Mouse (Mus musculus) intestine, embryonic 16.5 days (tissue): Measurements from ENCODE around the gene Olfr521. TPM values are rescaled to one million over a fixed set of nuclear protein-coding genes. Genes with fewer than 3 reads are reported as not detected.
"Not testable (repeated sequence)": the region's sequence is repeated elsewhere in the genome, so short reads cannot be mapped to it uniquely, and the experiment has no call there.

Experiments
- ATAC-seq: fragments of 200-750 bp; cut with Nextera tagmentation; 2 replicates; pipeline ENCODE4 v1.8.0; 2017; ENCODE audit warnings: moderate TSS enrichment, moderate library complexity
- H3K27ac ChIP-seq: fragments of 300-500 bp; sonication (generic); 2 replicates; pipeline ENCODE4 v1.5.1; 2014; ENCODE audit warnings: mild to moderate bottlenecking, low read length
- H3K27me3 ChIP-seq: fragments of 300-500 bp; sonication (generic); replicated peaks from 2 replicates; pipeline ENCODE4 v1.6.1; 2014; ENCODE audit warnings: low read length, control low read depth, mixed read lengths; ENCODE audit not compliant: control insufficient read depth, insufficient read depth
- H3K36me3 ChIP-seq: fragments of 300-500 bp; sonication (generic); 2 replicates; pipeline ENCODE4 v1.6.1; 2014; ENCODE audit warnings: low read length, control low read depth; ENCODE audit not compliant: control insufficient read depth, insufficient read depth
- H3K4me1 ChIP-seq: fragments of 300-500 bp; sonication (generic); 2 replicates; pipeline ENCODE4 v1.6.1; 2014; ENCODE audit warnings: low read length, control low read depth, mixed read lengths; ENCODE audit not compliant: control insufficient read depth, insufficient read depth
- H3K4me2 ChIP-seq: fragments of 300-500 bp; sonication (generic); 2 replicates; pipeline ENCODE4 v1.6.1; 2014; ENCODE audit warnings: low read depth, low read length, control low read depth
- H3K4me3 ChIP-seq: fragments of 300-500 bp; sonication (generic); 2 replicates; pipeline ENCODE4 v1.5.1; 2014; ENCODE audit warnings: mild to moderate bottlenecking, low read length
- H3K9ac ChIP-seq: fragments of 300-500 bp; sonication (generic); 2 replicates; pipeline ENCODE4 v1.6.1; 2014; ENCODE audit warnings: low read depth, low read length
- H3K9me3 ChIP-seq: fragments of 300-500 bp; sonication (generic); 2 replicates; pipeline ENCODE4 v1.6.1; 2016; ENCODE audit warnings: low read length, control low read depth; ENCODE audit not compliant: control insufficient read depth
- WGBS: fragments of 180-500 bp; shearing (Covaris S2); extraction: QIAGEN DNeasy Blood & Tissue Kit; methylation state at CpG from one replicate; pipeline ENCODE4 v1.1.7; 2014; 5-methylcytosine and 5-hydroxymethylcytosine counted together
- polyA plus RNA-seq: library from polyadenylated mRNA; unstranded; fragments of >200 nt; fragmentation: Nextera tagmentation; extraction: Ambion mirVana; gene quantifications from 2 replicates; pipeline ENCODE4 v1.2.1, GENCODE M21; 2015

The Olfr521 gene
- polyA plus RNA-seq, 1 experiment from 2014 or later: not detected

GRCm38 (mm10) chr7:99799118-99799517 lies 35.8 kb downstream of the Olfr521 start:
- H3K4me1 ChIP-seq: peaks cover 7% of the 10 kb centered on the region; the same call in 1 of the 2 replicates
- no peak overlapping the region for H3K9ac ChIP-seq
- no peak overlapping the region for H3K27ac ChIP-seq
- H3K36me3 ChIP-seq: no peaks in the 10 kb centered on the region
- H3K9me3 ChIP-seq: no peaks in the 10 kb centered on the region
- no peak overlapping the region for H3K4me2 ChIP-seq
- WGBS: 77% methylated on average over 7 of the region's 7 CpGs
- no peak for ATAC-seq
- H3K27me3 ChIP-seq: no peaks in the 10 kb centered on the region
- H3K4me3 ChIP-seq: no peak overlapping the region

GRCm38 (mm10) chr7:99803535-99803934 lies 40.2 kb downstream of the Olfr521 start:
- Histone ChIP-seq H3K9ac (no peak overlapping the region), H3K9me3 (no peaks in the 10 kb centered on the region), H3K4me1 (no peaks in the 10 kb centered on the region), H3K27ac (no peak overlapping the region), H3K4me3 (no peak overlapping the region), H3K4me2 (no peak overlapping the region), H3K27me3 (no peaks in the 10 kb centered on the region), H3K36me3 (no peaks in the 10 kb centered on the region)
- 63% methylated on average over 8 of the region's 8 CpGs for WGBS
- ATAC-seq: no peak

- not testable (repeated sequence) for H3K9me3 ChIP-seq, ATAC-seq, H3K4me1 ChIP-seq, H3K27me3 ChIP-seq, H3K27ac ChIP-seq, H3K4me3 ChIP-seq, H3K9ac ChIP-seq, H3K36me3 ChIP-seq, H3K4me2 ChIP-seq
- 85% methylated on average over 3 of the region's 3 CpGs for WGBS
These were observed 40.7 kb downstream of the Olfr521 start for GRCm38 (mm10) chr7:99804033-99804432.

- WGBS: 86% methylated on average over 1 of the region's 1 CpGs
- no peak overlapping the region for H3K27ac ChIP-seq
These were observed 42.0 kb downstream of the Olfr521 start for GRCm38 (mm10) chr7:99805340-99805739.

GRCm38 (mm10) chr7:99807043-99807442 lies 43.7 kb downstream of the Olfr521 start:
- not testable (repeated sequence) for ATAC-seq
- 72% methylated on average over 7 of the region's 7 CpGs for WGBS

More at GRCm38 (mm10) chr7:99805340-99805739, 42.0 kb downstream of the Olfr521 start:
- Histone ChIP-seq H3K9me3 (no peaks in the 10 kb centered on the region), H3K4me3 (no peak overlapping the region), H3K4me2 (no peak overlapping the region), H3K9ac (no peak overlapping the region), H3K27me3 (no peaks in the 10 kb centered on the region), H3K4me1 (no peaks in the 10 kb centered on the region), H3K36me3 (no peaks in the 10 kb centered on the region)
- no peak for ATAC-seq

GRCm38 (mm10) chr7:99810814-99811213 lies 47.5 kb downstream of the Olfr521 start:
- H3K9ac ChIP-seq: no peak overlapping the region
- H3K9me3 ChIP-seq: peaks cover 11% of the 10 kb centered on the region; the same call in 1 of the 2 replicates
- peaks cover 19% of the 10 kb centered on the region for H3K36me3 ChIP-seq
- no peaks in the 10 kb centered on the region for H3K27me3 ChIP-seq
- no peak overlapping the region for H3K4me3 ChIP-seq
- H3K4me2 ChIP-seq: no peak overlapping the region
- ATAC-seq: no peak
- H3K27ac ChIP-seq: no peak overlapping the region
- H3K4me1 ChIP-seq: no peaks in the 10 kb centered on the region
- 89% methylated on average over 2 of the region's 2 CpGs for WGBS

More at GRCm38 (mm10) chr7:99807043-99807442, 43.7 kb downstream of the Olfr521 start:
- not testable (repeated sequence) for H3K36me3 ChIP-seq, H3K9me3 ChIP-seq, H3K4me2 ChIP-seq, H3K4me3 ChIP-seq, H3K27ac ChIP-seq, H3K27me3 ChIP-seq, H3K4me1 ChIP-seq, H3K9ac ChIP-seq

GRCm38 (mm10) chr7:99811661-99812060 lies 48.4 kb downstream of the Olfr521 start:
- 59% methylated on average over 4 of the region's 4 CpGs for WGBS
- Histone ChIP-seq H3K36me3 (peaks cover 19% of the 10 kb centered on the region), H3K27me3 (no peaks in the 10 kb centered on the region), H3K4me1 (no peaks in the 10 kb centered on the region), H3K4me3 (no peak overlapping the region), H3K4me2 (no peak overlapping the region), H3K27ac (no peak overlapping the region), H3K9ac (no peak overlapping the region), H3K9me3 (peaks cover 11% of the 10 kb centered on the region; the same call in 1 of the 2 replicates)
- peak; percentile 81 for ATAC-seq

GRCm38 (mm10) chr7:99813394-99813793 lies 50.1 kb downstream of the Olfr521 start:
- WGBS: 91% methylated on average over 11 of the region's 11 CpGs
- H3K9me3 ChIP-seq: peaks cover 11% of the 10 kb centered on the region; the same call in 1 of the 2 replicates
- no peaks in the 10 kb centered on the region for H3K4me1 ChIP-seq
- H3K4me3 ChIP-seq: no peak overlapping the region
- no peak overlapping the region for H3K9ac ChIP-seq
- ATAC-seq: no peak
- H3K27ac ChIP-seq: no peak overlapping the region
- H3K27me3 ChIP-seq: no peaks in the 10 kb centered on the region
- no peak overlapping the region for H3K4me2 ChIP-seq
- peaks cover 19% of the 10 kb centered on the region for H3K36me3 ChIP-seq

GRCm38 (mm10) chr7:99818181-99818725 lies 54.9 kb downstream of the Olfr521 start:
- not testable (repeated sequence) for H3K4me1 ChIP-seq, H3K36me3 ChIP-seq, H3K9ac ChIP-seq, H3K27me3 ChIP-seq, H3K27ac ChIP-seq, H3K9me3 ChIP-seq, H3K4me3 ChIP-seq, H3K4me2 ChIP-seq, ATAC-seq
- WGBS: 36% methylated on average over 9 of the region's 9 CpGs
